Mouse (Mus musculus) right cerebral cortex, postnatal 10 days (tissue): ENCODE measurements at regions not wholly inside any gene's neighbourhood (a gene's known extent, or its start where the extent isn't known, plus 50 kb on each side); places are given as distances from the start of the nearest gene placed in this dataset.
A peak's percentile ranks its signal among the peaks of the same experiment; 100 is the strongest.

Experiments
- DNase-seq, 2 experiments: peaks; one replicate each; pipeline ENCODE4 v3.0.0; 2021; ENCODE audit warnings: low spot score in 2 of 2

DNA sequence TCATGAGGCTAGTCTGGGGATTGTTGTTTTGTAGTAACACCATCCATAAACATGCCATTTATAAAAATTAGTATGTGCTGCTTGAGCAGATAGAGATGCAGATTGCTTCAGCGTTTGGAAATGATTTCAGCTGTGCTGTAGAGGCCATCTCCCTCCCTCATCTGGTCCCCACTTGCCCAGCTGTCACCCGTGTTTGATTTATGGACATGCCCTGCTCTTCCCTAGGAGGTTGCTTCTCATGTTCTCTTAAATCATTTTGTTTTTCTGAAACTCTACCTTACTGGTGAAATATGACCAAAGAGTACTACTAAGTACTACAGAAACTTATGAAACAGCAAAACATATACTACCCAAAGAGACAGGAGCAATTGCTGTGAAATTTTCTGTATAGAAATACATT is 284.7 kb upstream of the N6amt1 start:
- DNase-seq, result no peak

DNA sequence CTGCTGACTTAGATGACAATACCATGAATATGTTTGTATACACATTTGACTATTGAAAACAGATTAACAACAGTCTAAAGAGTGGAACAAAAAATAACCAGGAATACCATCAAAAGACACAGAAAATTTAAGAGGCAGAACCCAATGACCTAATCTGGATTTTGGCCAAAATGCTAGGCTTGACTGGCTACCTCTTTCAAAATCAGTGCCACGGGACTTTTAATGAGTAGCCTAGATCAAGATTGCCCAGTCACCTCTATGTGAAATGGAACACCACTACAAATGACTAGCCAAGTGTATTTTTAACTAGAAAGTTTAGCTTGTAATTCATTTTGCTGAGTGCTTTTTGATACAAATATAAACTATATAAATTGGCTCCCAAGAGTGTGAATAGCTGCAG is 286.0 kb upstream of the N6amt1 start:
- no peak for DNase-seq

DNA sequence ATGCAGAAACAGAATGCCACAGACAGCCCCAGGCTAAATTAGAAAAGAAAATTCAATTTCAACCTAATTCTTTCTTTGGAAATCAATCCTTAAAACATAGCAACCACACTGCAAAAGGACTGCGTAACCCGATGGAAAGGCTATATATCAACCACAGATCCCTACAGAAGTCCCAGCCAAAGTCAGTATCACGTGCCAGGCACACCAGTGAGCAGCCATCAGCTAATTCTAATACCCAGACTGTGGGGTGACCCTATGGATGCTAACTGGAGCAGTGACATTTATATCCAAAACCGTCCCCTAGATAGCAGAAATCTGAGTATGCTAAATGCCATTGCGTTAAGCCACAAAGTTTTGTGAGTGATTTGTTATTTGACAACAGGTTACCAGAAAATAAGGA is 286.5 kb upstream of the N6amt1 start:
- no peak for DNase-seq

DNA sequence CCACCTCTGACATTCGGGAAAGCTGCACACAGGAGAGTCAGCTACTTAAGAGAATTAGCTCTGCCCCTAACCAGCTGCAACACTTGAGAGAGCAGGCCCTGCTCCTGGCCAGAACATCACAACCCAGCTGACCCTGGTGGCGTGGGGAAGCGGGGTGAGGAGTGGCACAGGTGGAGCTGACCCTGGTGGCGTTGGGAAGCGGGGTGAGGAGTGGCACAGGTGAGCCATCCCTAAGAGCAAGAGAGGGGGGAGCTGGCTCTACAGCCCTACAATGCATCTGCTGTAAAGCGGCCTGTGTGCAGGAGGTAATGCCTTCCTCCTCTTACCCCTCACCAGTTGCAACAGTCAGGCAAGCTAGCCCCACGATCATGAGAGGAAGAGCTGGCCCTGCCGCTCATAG is 293.5 kb upstream of the N6amt1 start:
- DNase-seq, result no peak

GRCm38 (mm10) chr16:87049741-87050383 is 304.1 kb upstream of the N6amt1 start:
- no peak for DNase-seq

DNA sequence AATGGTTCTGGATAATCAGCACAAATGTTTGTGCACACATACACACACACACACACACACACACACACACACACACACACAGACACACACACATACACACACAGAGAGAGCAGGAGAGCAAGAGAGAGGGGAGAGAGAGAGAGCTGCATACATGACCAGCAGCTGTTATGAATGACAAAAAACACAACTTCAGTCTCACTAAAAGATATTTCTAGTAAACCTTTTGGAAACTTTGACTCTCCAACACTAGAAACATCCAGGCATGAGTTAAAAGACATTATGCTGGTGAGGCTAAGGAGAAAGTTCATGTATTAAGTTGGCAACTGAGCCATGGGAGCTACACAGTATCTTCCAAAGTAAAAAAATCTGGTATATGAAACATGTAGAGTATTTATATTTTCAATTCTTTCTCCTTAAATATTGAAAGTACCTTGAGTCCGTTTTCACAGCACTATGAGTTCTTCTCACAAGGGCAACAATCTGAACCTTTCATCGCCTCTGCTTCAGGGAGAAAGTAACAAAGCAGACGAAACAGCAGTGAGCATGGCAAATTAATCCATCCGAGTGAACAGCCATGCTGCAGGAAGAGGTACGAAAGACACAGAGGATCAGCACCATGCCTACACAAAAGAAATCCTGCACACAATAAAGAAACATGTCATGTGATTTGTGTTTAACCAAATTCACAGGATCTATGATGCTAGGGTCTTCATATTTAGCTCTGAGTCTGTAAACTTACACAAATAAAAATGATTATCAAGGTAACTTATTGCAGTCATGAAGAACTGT is 309.0 kb upstream of the N6amt1 start:
- no peak for DNase-seq

GRCm38 (mm10) chr16:87043689-87044088 is 310.3 kb upstream of the N6amt1 start:
- DNase-seq, result no peak

DNA sequence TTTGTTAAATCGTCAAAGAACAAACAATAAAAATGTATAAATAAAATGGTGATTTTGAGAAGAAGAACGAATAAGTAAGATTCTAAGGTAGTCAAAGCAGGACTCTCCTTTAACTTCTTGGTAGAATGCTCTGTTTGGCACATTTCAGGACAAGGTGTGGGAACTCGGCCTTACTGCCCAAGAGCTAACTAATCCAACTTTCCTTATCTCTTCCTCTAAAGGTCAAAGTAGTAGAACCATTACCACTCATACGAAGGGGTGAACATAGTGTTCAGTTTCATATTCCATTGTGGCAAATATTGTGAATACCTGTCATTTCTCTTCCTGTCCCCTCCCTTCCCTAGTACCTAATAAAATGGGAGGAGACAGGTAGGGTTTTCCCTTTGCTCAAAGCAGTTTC is 313.6 kb upstream of the N6amt1 start:
- no peak for DNase-seq

DNA sequence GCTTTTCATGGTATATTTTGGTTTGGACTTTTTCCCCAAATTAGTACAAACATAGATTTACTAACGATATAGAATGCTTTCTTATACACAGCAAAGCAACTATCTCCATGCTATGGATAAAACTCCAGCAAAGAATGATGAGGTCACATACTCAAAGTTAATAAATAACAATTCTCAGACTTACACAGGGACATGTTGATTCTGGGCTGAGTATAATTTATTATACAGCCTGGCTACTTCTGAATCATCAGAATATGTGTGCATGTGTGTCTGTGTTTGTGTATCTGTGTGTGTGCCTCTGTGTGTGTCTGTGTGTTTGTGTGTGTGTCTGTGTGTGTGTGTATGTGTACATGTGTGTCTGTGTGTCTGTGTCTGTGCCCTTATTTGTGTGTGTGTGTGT is 314.1 kb upstream of the N6amt1 start:
- DNase-seq, result no peak

DNA sequence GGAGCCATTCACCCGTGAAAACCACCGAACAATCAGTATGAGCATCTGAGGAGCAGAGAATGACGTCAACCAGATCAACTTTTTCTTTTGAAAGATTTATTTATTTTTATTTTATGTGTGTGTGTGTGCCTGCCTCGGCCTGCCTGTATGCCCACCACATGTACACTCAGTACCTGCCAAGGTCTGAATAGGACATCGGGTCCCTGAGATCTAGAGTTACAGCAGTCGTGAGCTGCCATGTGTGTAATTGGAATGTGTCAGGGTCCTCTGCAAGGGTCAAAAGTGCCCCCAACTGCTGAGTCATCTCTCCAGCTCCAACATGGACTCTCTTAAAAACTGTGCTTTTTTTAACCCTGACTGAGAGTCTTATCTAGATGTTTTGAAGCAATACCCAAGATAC is 316.9 kb upstream of the N6amt1 start:
- DNase-seq, result no peak

GRCm38 (mm10) chr16:87031836-87032235 is 322.1 kb upstream of the N6amt1 start:
- DNase-seq, result no peak

DNA sequence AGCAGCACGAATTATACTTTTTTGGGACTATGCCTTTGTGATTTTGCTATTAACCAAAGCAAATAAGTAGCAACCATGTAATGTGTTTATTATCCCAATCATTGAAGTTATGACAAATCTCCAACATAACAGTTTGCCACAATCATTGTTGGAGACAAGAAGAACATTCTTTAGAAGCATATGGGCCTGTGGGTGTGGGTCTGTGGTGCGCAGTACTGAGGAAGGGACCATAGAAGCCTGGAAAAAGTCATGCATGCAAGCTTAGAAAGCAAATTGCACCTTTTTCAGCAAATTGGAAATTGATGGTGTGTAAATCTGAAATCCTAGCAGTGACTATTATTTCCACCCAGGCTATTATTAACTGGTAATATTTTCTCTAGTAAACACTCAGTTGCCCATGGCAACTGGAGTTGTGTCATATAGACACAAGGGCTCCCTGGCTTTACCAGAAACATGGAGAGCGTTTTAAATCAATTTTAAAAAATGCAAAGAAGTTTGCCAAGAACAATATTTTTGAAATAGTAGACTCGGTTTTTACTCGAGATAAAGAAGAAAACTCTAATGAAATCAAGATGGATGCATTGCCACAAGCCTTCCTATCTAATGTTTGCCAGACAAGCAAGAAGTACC is 325.4 kb upstream of the N6amt1 start:
- no peak for DNase-seq

DNA sequence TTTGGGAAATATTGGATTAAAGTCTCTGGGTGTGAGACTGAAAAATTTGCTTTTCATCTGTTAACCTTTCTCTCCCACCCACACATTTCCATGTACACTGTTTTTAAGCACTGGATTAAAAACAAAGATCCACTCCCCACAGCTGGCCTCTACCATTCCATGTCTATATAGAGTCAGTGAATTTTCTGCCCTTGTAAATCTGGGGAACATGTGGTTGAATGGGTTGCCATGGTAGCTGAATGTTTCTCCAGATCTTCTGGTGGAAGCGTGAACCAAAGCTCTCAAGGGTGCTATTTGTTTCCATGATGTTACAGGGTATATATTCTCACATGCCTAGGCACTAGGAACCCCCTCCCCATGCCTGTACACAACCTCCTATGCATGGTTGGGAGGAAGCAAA is 326.4 kb upstream of the N6amt1 start:
- no peak for DNase-seq

DNA sequence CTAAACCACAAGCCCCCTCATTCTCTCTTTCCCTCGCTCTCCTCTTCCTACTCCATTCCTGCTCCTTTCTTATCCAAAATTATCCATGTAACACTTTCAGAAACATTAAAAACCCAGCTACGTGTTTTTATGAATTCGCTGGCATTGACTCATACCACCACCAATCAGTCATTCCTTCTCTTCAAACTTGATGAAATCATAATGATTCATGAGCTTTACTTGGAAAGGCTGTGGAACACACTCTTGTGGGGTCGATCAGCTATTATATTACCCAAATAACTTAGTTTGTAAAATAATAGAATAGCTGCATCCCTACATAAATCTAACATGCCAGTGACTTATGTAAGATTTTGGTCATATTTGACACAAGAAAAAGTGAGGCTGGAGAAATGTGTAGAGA is 331.9 kb upstream of the N6amt1 start:
- DNase-seq, result no peak

DNA sequence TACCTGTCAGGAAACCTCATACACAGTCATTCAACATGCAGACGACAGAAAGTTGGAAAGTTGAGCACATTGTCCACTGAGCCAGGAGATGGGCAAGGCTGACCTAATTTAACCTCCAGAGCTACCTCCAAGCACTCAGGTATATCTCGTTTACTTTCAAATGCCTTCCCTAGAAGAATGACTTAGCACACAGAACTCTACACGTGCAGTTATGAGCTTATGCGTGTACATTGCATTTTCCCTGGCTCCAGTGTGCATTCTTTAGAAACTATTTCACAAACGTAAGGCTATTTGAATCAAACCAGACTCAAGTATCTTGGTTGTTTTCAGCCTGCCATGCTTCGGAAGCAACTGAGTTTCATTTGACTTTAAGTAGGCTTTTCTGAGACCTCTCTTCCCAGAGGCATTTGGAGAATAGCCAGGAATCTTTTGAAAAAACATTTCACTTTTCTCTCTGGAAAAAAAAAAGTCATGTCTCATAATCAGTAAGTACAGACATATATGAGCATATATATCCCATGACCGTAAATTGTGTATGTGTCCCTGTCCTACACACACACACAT is 336.8 kb upstream of the N6amt1 start:
- no peak for DNase-seq

- DNase-seq, result peak in 1 of 2 experiments; percentile 22
Observed at GRCm38 (mm10) chr16:87001579-87001978, 352.4 kb upstream of the N6amt1 start.

GRCm38 (mm10) chr16:87001135-87001534 is 352.9 kb upstream of the N6amt1 start:
- peak; percentile 30 to 42 for DNase-seq

DNA sequence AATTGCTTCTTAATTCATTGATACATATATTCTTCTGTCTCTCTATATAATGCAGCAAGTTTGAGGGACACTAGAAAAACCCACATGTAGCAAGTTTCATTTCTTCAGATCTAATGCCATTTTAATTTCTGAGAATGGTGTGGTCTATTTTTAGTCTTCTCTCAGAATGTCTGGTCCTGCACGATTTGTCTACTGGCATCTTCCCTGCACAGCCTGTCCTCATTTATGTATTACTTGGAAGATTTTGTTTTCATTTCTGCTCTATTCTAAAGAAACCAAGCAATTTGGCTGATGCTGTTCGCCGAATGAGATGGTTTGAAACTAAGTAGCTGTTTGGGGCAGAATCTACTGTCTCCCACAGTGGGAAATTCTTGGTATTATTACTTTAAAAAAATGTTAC is 382.3 kb upstream of the N6amt1 start:
- no peak for DNase-seq

DNA sequence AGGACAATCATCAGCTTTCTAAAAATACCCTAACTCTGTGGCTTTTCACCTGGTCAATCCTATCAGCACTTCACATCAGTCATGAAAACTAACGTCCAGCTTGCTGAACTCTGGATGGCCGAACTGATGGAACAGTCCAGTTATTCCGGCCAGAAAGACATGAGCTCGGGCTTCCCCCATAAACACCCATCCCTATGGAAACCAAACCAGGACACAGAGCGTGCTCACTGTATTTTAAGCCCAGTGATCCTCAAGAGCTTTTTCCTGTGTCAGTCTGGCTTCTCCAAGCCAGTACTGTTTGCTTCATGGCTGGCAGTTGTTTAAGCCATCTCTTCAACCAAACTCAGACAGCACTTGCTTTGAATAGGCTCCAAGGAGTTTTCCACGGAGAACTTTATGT is 404.3 kb upstream of the N6amt1 start:
- DNase-seq, result no peak

DNA sequence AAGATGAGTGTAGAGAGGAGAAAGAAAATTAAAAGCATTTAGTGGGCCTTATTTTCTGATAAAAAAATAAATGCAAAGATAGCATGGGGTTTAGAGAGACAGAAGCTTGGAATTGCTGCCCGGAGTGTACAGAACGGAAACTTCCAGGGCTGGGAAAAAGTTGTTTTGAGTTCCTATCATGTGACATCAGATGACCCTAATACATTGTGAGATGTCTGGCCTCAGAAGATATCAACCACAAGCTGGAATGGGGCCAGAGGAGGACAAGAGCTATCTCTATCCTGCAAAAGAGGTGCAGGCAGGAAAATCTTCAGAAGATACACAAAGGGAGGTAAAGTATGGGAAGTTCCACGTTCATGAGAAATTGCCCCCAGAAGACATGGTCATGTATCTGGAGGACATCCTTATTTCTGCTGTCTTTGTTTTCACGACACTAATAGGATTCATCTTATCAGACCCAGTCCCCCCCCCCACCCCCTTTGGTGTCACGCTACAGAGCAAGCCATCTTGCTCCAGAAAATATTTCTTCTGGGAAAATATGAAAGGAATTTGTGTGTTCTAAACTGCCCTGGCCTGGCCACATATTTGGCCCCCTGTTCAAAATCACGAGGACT is 408.3 kb upstream of the N6amt1 start:
- DNase-seq, result no peak

DNA sequence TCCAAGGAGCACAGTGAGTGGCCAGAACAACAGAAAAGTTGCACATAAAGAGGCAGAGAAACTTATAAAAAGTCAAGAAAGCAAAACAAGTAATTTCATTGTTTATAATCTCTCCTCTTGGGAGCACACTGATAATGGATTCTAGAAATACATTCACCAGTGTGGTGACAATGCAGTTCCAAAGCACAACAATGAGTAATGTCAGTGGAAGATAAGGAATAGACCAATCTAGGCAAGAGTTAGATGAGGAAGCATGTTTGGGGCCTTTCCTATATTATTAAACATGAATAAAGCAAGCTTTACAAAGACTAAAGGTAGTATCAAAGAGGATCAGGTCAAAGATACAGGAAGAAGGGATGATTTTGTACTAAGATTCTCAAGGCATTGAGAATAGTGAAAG is 408.9 kb upstream of the N6amt1 start:
- no peak for DNase-seq

DNA sequence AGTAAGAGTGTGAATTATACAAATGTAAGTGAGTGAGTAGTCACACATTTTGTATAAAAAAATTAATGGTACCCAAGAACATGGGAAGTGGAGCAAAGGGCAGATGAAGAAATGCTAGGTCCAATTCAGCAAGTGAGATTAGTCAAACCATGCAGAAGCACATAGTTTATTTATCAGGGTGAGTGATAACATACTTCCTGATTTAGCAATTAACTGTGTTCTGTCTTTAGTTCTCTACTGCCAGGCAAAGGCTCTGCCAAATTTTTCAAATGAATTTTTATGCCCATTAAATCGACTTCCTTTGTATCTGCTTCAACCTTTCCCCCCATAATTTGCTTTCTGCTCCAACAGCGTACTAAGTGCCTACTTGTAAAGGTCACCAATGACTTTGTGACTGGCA is 419.0 kb upstream of the N6amt1 start:
- no peak for DNase-seq
